In genomic region chr13:70978547-70979307, GRCm38 (mm10) we compare ENCODE assay signal across 15 mouse cellular contexts.
DNase-seq lines count a peak whose midpoint lies in the region; ATAC-seq and TF ChIP-seq lines count a peak whose summit lies in the region.
"Had no signal": no experiment of that assay in that cellular context is flagged by ENCODE, and none has a peak within 500 bp of the region (broad histone marks: within the 10 kb centered on the region; RNA-seq: fewer than 3 reads in every experiment).

No protein-coding gene starts in this region.

- 75% methylated on average over 4 of the region's 5 CpGs for WGBS in midbrain, embryonic 10.5 days
- WGBS in midbrain, embryonic 15.5 days, result 65% methylated on average over 4 of the region's 5 CpGs
- 67% methylated on average over 4 of the region's 5 CpGs for WGBS in limb, embryonic 12.5 days

- no peak overlapping the region for H3K4me3 ChIP-seq in midbrain, embryonic 10.5 days
- no peak overlapping the region for H3K4me3 ChIP-seq in midbrain, embryonic 15.5 days
- no peak overlapping the region for H3K4me3 ChIP-seq in embryonic fibroblast, embryonic 13.5 days (ENCODE audit: insufficient read depth, low read length)
- H3K4me3 ChIP-seq in limb, embryonic 12.5 days (replicated peaks), result no peak overlapping the region
- H3K4me3 ChIP-seq: heart, embryonic 15.5 days; neural tube, embryonic 12.5 days had no signal

- no peaks in the 10 kb centered on the region for H3K9me3 ChIP-seq in midbrain, embryonic 10.5 days (replicated peaks)
- H3K9me3 ChIP-seq in midbrain, embryonic 15.5 days, result no peaks in the 10 kb centered on the region
- H3K9me3 ChIP-seq in limb, embryonic 12.5 days, result no peaks in the 10 kb centered on the region
- H3K9me3 ChIP-seq: heart, embryonic 15.5 days; neural tube, embryonic 12.5 days had no signal

- H3K9ac ChIP-seq in midbrain, embryonic 15.5 days, result no peak overlapping the region
- no peak overlapping the region for H3K9ac ChIP-seq in limb, embryonic 12.5 days (replicated peaks)
- H3K9ac ChIP-seq: heart, embryonic 15.5 days; neural tube, embryonic 12.5 days had no signal

- peak overlapping the region; percentile 81 for H3K27ac ChIP-seq in midbrain, embryonic 10.5 days (replicated peaks)
- no peak overlapping the region for H3K27ac ChIP-seq in midbrain, embryonic 15.5 days
- H3K27ac ChIP-seq in embryonic fibroblast, embryonic 13.5 days (ENCODE audit: insufficient read depth, low read length), result peak overlapping the region; percentile 13; the same call in 1 of the 2 replicates
- no peak overlapping the region for H3K27ac ChIP-seq in limb, embryonic 12.5 days
- H3K27ac ChIP-seq: heart, embryonic 15.5 days; neural tube, embryonic 12.5 days had no signal

- H3K36me3 ChIP-seq in midbrain, embryonic 10.5 days, result no peaks in the 10 kb centered on the region
- no peaks in the 10 kb centered on the region for H3K36me3 ChIP-seq in midbrain, embryonic 15.5 days (replicated peaks)
- no peaks in the 10 kb centered on the region for H3K36me3 ChIP-seq in limb, embryonic 12.5 days
- H3K36me3 ChIP-seq: heart, embryonic 15.5 days; neural tube, embryonic 12.5 days had no signal

- DNase-seq in heart, adult 11 months, result peak; percentile 22
- DNase-seq in heart, postnatal 4 days, result no peak
- peak; percentile 27 for DNase-seq in midbrain, embryonic 10.5 days (ENCODE audit: low spot score)
- no peak for DNase-seq in left cerebral cortex, postnatal 4 days
- DNase-seq in layer of hippocampus, postnatal 10 days (ENCODE audit: low spot score in 2 of 2), result no peak
- DNase-seq: cerebellum, adult 11 months; cerebellum, postnatal 25 days; kidney, adult 9 months; layer of hippocampus, postnatal 36 days had no signal

- H3K4me1 ChIP-seq in midbrain, embryonic 10.5 days, result peaks cover 14% of the 10 kb centered on the region
- no peaks in the 10 kb centered on the region for H3K4me1 ChIP-seq in midbrain, embryonic 15.5 days
- no peaks in the 10 kb centered on the region for H3K4me1 ChIP-seq in embryonic fibroblast, embryonic 13.5 days (ENCODE audit: control insufficient read depth, insufficient read depth, low read length)
- H3K4me1 ChIP-seq in limb, embryonic 12.5 days (replicated peaks), result no peaks in the 10 kb centered on the region; the same call in 1 of the 2 replicates
- H3K4me1 ChIP-seq: heart, embryonic 15.5 days; neural tube, embryonic 12.5 days had no signal

- no peak overlapping the region for H3K4me2 ChIP-seq in midbrain, embryonic 15.5 days
- no peak overlapping the region for H3K4me2 ChIP-seq in limb, embryonic 12.5 days
- H3K4me2 ChIP-seq: heart, embryonic 15.5 days; neural tube, embryonic 12.5 days had no signal

- no peak for TF ChIP-seq CTCF in embryonic fibroblast, embryonic 13.5 days (IDR thresholded peaks at IDR 0.05; ENCODE audit: borderline replicate concordance, insufficient read depth, low read length)

- TF ChIP-seq POLR2A in embryonic fibroblast, embryonic 13.5 days (IDR thresholded peaks at IDR 0.05; ENCODE audit: low read depth, low read length), result no peak

- intact Hi-C loops in left cerebral cortex, postnatal 4 days (cut with DNase I), result no loop called here

- no peaks in the 10 kb centered on the region for H3K27me3 ChIP-seq in midbrain, embryonic 10.5 days (ENCODE audit: low read depth, poor library complexity, severe bottlenecking)
- no peaks in the 10 kb centered on the region for H3K27me3 ChIP-seq in midbrain, embryonic 15.5 days (replicated peaks)
- no peaks in the 10 kb centered on the region for H3K27me3 ChIP-seq in limb, embryonic 12.5 days
- H3K27me3 ChIP-seq: heart, embryonic 15.5 days; neural tube, embryonic 12.5 days; Patski had no signal

- ATAC-seq in midbrain, embryonic 15.5 days (replicated peaks), result no peak
- ATAC-seq in limb, embryonic 12.5 days (ENCODE audit: insufficient number of reproducible peaks, insufficient read depth, low FRiP score, low TSS enrichment, low read depth), result peak; percentile 37; the same call in 1 of the 2 replicates
- ATAC-seq: Patski had no signal

Comparison
In these comparisons a context has a peak if more than half of its experiments do, and no peak if none do; other contexts are left out.
1. DNase-seq: peak in heart, adult 11 months (single experiment) and midbrain, embryonic 10.5 days (single experiment); none in heart, postnatal 4 days (single experiment), left cerebral cortex, postnatal 4 days (single experiment) and layer of hippocampus, postnatal 10 days (0 of 2).
2. H3K27ac ChIP-seq: peak in midbrain, embryonic 10.5 days (single experiment) and embryonic fibroblast, embryonic 13.5 days (single experiment); none in midbrain, embryonic 15.5 days (single experiment) and limb, embryonic 12.5 days (single experiment).